Mouse (Mus musculus) heart, postnatal 0 days (tissue): Measurements from ENCODE around the gene Hypk. TPM values are rescaled to one million over a fixed set of nuclear protein-coding genes. Genes with fewer than 3 reads are reported as not detected.
"Not testable (repeated sequence)": the region's sequence is repeated elsewhere in the genome, so short reads cannot be mapped to it uniquely, and the experiment has no call there.

ENCODE experiments used
- ATAC-seq: fragments of 200-750 bp; cut with Nextera tagmentation; 2 replicates; pipeline ENCODE4 v1.8.0; 2017; ENCODE audit warnings: low read depth, moderate number of reproducible peaks, moderate library complexity; ENCODE audit not compliant: insufficient read depth
- DNase-seq: peaks from one replicate; pipeline ENCODE4 v3.0.0-alpha.2; 2016; ENCODE audit warnings: low spot score
- H3K27ac ChIP-seq: fragments of 300-500 bp; sonication (generic); 2 replicates; pipeline ENCODE4 v1.5.1; 2014; ENCODE audit warnings: low read depth, mild to moderate bottlenecking
- H3K27me3 ChIP-seq: fragments of 300-500 bp; sonication (generic); 2 replicates; pipeline ENCODE4 v1.6.1; 2014; ENCODE audit warnings: low read length, mixed read lengths; ENCODE audit not compliant: control insufficient read depth, insufficient read depth
- H3K36me3 ChIP-seq: fragments of 300-500 bp; sonication (generic); replicated peaks from 2 replicates; pipeline ENCODE4 v1.6.1; 2014; ENCODE audit warnings: low read length, mixed read lengths; ENCODE audit not compliant: control insufficient read depth, insufficient read depth
- H3K4me1 ChIP-seq: fragments of 300-500 bp; sonication (generic); 2 replicates; pipeline ENCODE4 v1.6.1; 2014; ENCODE audit warnings: antibody characterized with exemption; ENCODE audit not compliant: control insufficient read depth, insufficient read depth
- H3K4me2 ChIP-seq: fragments of 300-500 bp; sonication (generic); 2 replicates; pipeline ENCODE4 v1.6.1; 2014; ENCODE audit warnings: low read depth, mild to moderate bottlenecking, low read length, moderate library complexity
- H3K4me3 ChIP-seq: fragments of 300-500 bp; sonication (generic); 2 replicates; pipeline ENCODE4 v1.5.1; 2014; ENCODE audit warnings: low read depth, low read length
- H3K9ac ChIP-seq: fragments of 300-500 bp; sonication (generic); replicated peaks from 2 replicates; pipeline ENCODE4 v1.6.1; 2014; ENCODE audit warnings: low read depth, low read length, mixed read lengths
- H3K9me3 ChIP-seq: fragments of 300-500 bp; sonication (generic); replicated peaks from 2 replicates; pipeline ENCODE4 v1.6.1; 2016; ENCODE audit warnings: low read length; ENCODE audit not compliant: control insufficient read depth
- CTCF ChIP-seq: IDR thresholded peaks from 2 replicates; pipeline ENCODE4 v1.5.1; 2016; ENCODE audit warnings: antibody characterized with exemption, control low read depth, low read depth
- EP300 ChIP-seq: IDR thresholded peaks from 2 replicates; pipeline ENCODE4 v1.6.1; 2016; ENCODE audit warnings: antibody characterized with exemption, low read depth
- WGBS: fragments of 180-500 bp; shearing (Covaris S2); extraction: QIAGEN DNeasy Blood & Tissue Kit; methylation state at CpG from one replicate; pipeline ENCODE4 v1.1.7; 2014; 5-methylcytosine and 5-hydroxymethylcytosine counted together
- polyA plus RNA-seq: library from polyadenylated mRNA; unstranded; fragments of >200 nt; fragmentation: Nextera tagmentation; extraction: Ambion mirVana; gene quantifications from 2 replicates; pipeline ENCODE4 v1.2.1, GENCODE M21; 2015
- total RNA-seq: library from RNA; depleted of rRNA; stranded (reverse); fragments of >200 nt; gene quantifications from 2 replicates; pipeline ENCODE4 v1.2.3, GENCODE M21; 2014; ENCODE audit warnings: low replicate concordance

The Hypk gene
- total and polyA plus RNA-seq, 2 experiments from 2014 or later: 4.1 to 105 TPM

GRCm38 (mm10) chr2:121452361-121452760 lies 729 bp upstream of the Hypk start:
- Histone ChIP-seq H3K4me1 (peaks cover 34% of the 10 kb centered on the region), H3K36me3 (peaks cover 21% of the 10 kb centered on the region), H3K9ac (no peak overlapping the region), H3K27me3 (no peaks in the 10 kb centered on the region), H3K4me3 (no peak overlapping the region), H3K4me2 (no peak overlapping the region; the same call in 1 of the 2 replicates), H3K27ac (peak overlapping the region; percentile 61), H3K9me3 (no peaks in the 10 kb centered on the region)
- ATAC-seq (no peak), DNase-seq (peak; percentile 27)
- TF ChIP-seq CTCF (no peak), EP300 (no peak)
- 39% methylated on average over 4 of the region's 4 CpGs for WGBS

- H3K9ac ChIP-seq: no peak overlapping the region
- H3K27me3 ChIP-seq: no peaks in the 10 kb centered on the region
- H3K36me3 ChIP-seq: peaks cover 29% of the 10 kb centered on the region
- no peak overlapping the region for H3K4me2 ChIP-seq
- ATAC-seq (no peak), DNase-seq (no peak)
- H3K4me3 ChIP-seq: no peak overlapping the region
- peak overlapping the region; percentile 61 for H3K27ac ChIP-seq
- no peak for TF ChIP-seq EP300
- no peaks in the 10 kb centered on the region for H3K9me3 ChIP-seq
- 86% methylated on average over 6 of the region's 6 CpGs for WGBS
- peaks cover 33% of the 10 kb centered on the region for H3K4me1 ChIP-seq
Observed at GRCm38 (mm10) chr2:121453917-121454316, 827 bp downstream of the Hypk start.

DNA sequence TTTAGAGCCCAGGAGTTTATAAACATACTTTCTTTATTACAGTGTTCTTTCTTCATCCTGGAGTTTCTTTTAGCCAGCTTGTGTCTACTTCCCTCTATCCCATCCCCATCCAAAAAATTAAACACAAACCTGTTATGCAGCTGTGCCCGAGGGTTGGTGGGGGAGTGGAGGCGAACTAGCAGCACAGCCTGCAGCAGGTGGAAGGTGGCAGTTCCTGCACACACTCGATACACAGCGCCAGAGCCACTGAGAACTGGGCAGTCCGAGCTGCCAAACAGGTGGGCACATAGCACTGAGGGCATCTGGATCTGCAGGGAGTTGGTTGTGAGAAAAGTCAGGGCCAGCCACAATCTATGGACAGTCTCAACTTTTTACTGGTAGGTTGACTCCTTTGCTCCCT lies 2.4 kb downstream of the Hypk start:
- no peak for ATAC-seq
- Histone ChIP-seq H3K4me2 (no peak overlapping the region), H3K27ac (no peak overlapping the region), H3K4me1 (peaks cover 33% of the 10 kb centered on the region), H3K36me3 (peaks cover 31% of the 10 kb centered on the region), H3K9me3 (no peaks in the 10 kb centered on the region), H3K9ac (no peak overlapping the region), H3K27me3 (no peaks in the 10 kb centered on the region), H3K4me3 (no peak overlapping the region)
- WGBS: 71% methylated on average over 5 of the region's 5 CpGs
- no peak for DNase-seq
- no peak for TF ChIP-seq CTCF
- TF ChIP-seq EP300: no peak

DNA sequence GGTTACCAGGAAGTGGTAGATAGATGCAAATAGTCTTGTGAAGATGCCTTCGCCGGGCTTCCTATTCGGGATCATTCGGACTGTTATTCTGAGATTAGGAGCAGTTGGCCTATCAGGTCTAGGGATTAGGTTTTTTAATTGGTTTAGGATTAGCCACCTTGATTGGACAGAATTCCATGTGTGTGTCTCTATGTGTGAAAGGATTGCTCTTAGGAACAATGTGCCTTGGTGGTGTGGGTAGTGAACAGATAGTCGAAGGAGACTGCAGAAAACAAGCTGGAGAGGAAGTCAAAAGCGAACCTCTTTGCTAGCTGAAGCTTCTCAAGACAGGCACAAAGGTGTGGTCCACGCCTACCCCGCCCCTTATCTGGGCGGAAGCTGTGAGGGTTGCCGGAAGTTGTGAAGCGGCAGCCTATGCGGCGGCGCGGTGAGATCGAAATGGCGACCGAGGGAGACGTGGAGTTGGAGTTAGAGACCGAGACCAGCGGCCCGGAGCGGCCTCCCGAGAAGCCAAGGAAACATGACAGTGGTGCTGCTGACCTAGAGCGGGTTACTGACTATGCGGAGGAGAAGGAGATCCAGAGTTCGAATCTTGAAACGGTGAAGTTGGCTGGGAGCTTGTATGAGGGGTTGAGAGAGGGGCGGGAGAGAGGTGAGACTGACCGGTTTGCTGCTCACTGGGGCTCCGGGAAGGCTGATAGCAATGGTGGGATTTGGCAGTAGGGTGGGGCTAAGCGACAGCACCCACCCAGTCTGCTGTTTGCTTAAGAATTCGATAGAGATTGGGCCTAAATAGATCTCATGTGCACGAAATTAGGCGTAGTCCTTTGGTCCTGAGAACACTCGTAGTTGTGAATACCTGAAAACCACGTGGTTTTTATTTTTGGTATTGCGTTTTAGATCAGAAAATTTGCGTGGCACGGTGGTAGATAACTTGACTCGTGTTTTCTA lies 3.9 kb downstream of the Hypk start, which contains the start of gene Serinc4:
TSS of gene Serinc4 (minus strand) at position 90 of the 951 bp plus-strand sequence.
- ATAC-seq (peak; percentile 84), DNase-seq (peak; percentile 81)
- TF ChIP-seq CTCF (no peak), EP300 (no peak)
- Histone ChIP-seq H3K27ac (peak within 1 kb of the TSS; percentile 83), H3K9ac (peak within 1 kb of the TSS; percentile 62), H3K4me1 (peaks cover 24% of the 10 kb centered on the region), H3K4me2 (peak within 1 kb of the TSS; percentile 79), H3K27me3 (no peaks in the 10 kb centered on the region), H3K9me3 (no peaks in the 10 kb centered on the region), H3K36me3 (peaks cover 27% of the 10 kb centered on the region), H3K4me3 (peak within 1 kb of the TSS; percentile 62)
- 4% methylated on average over 41 of the region's 41 CpGs for WGBS

- ATAC-seq: no peak
- H3K36me3 ChIP-seq: peaks cover 12% of the 10 kb centered on the region
- TF ChIP-seq EP300: no peak
- TF ChIP-seq CTCF: no peak
- DNase-seq: no peak
- 53% methylated on average over 2 of the region's 2 CpGs for WGBS
- peaks cover 6% of the 10 kb centered on the region for H3K4me1 ChIP-seq
- H3K9me3 ChIP-seq: no peaks in the 10 kb centered on the region
- H3K4me2 ChIP-seq: no peak overlapping the region
- H3K9ac ChIP-seq: no peak overlapping the region
- H3K4me3 ChIP-seq: no peak overlapping the region
- no peaks in the 10 kb centered on the region for H3K27me3 ChIP-seq
- H3K27ac ChIP-seq: no peak overlapping the region
Observed at GRCm38 (mm10) chr2:121460071-121460470, 7.0 kb downstream of the Hypk start.

DNA sequence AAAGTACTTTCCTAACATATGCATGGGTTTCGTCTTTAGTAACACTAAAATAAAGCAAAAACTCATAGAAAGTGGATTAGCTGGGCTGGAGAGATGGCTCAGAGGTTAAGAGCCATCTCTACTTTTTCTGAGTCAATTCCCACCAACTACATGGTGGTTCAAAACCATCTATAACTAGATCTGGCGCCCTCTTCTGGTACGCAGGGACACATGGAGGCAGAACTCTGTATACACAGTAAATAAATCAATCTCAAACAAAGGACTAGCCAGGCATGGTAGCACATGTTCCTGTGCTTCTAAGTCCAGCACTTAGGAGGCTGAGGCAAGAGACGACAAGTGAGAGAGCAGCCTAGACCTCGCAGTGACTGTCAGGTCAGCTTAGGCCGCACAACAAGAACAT lies 15.9 kb downstream of the Hypk start:
- not testable (repeated sequence) for H3K9ac ChIP-seq, H3K9me3 ChIP-seq, ATAC-seq, H3K36me3 ChIP-seq, H3K4me1 ChIP-seq, H3K4me2 ChIP-seq, H3K27me3 ChIP-seq, H3K4me3 ChIP-seq, H3K27ac ChIP-seq, DNase-seq
- 83% methylated on average over 1 of the region's 6 CpGs for WGBS

GRCm38 (mm10) chr2:121472783-121473182 lies 19.7 kb downstream of the Hypk start:
- not testable (repeated sequence) for H3K27ac ChIP-seq, H3K36me3 ChIP-seq, H3K27me3 ChIP-seq, H3K9ac ChIP-seq, H3K4me2 ChIP-seq, DNase-seq, H3K9me3 ChIP-seq, H3K4me3 ChIP-seq, H3K4me1 ChIP-seq, ATAC-seq
- 95% methylated on average over 3 of the region's 3 CpGs for WGBS
